Mouse (Mus musculus) Muller cell, postnatal 12 days (primary cell): ENCODE measurements around the gene Suclg1.

Source experiments
- DNase-seq: peaks from one replicate; pipeline ENCODE4 v3.0.0-alpha.2; 2015; ENCODE audit errors: inconsistent ontology term

Suclg1 gene

DNA sequence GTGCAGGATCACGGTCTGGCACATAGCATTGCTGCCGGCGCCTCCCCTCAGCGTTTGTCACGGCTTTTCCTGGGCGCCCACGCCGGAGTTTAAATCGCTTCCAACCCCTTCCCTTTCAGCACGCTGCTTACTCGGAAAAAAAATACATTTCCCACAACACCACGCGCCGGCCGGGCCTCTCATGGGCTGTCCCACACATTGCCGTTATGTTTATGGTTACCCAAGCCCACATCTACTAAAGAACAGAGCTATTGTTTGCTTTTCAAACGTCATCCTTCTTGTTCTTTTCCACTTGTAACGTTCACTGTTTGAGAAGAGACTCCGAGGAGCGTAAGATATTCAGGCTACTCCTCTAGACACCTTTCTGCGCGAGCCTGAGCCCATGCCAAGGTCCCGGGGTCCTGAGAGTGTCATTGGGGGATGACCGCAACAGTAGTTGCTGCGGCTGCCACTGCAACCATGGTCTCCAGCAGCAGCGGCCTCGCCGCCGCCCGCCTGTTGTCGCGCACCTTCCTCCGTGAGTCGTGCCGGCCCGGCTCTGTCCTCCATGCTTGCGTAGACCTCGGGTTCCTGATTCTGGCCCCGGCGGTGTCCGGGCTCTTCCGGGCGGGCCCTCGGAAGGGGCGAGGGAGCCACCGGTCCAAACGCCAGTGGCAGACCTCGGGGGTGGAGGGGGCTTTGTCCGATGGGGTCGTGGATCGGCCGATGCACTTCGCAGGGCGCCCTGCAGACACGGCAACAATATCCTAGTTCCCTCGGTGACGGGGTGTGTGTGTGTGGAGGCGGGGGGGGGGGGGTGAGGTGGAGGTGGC, at the start of gene Suclg1:
Gene Suclg1, plus strand, starts transcription at position 146 of the 812 bp plus-strand sequence.
- DNase-seq, result peak; percentile 92

DNA sequence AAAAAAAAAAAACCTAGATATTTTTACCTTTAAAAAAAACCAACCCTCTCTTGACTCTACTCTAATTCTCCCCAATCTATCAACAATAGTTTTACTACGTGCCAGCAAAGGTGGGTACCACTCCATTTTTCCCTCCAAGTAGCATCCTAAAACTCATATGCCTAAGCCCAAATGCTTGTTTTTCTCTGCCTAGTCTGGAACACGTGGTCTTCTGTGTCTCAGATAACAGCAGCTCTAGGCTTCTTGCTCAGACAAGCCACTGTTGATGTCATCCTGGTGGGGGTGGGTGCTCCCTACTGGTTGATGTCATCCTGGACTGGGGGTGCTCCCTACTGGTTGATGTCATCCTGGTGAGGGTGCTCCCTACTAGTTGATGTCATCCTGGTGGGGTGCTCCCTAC, 44.5 kb upstream of the Suclg1 start:
- DNase-seq, result no peak

DNA sequence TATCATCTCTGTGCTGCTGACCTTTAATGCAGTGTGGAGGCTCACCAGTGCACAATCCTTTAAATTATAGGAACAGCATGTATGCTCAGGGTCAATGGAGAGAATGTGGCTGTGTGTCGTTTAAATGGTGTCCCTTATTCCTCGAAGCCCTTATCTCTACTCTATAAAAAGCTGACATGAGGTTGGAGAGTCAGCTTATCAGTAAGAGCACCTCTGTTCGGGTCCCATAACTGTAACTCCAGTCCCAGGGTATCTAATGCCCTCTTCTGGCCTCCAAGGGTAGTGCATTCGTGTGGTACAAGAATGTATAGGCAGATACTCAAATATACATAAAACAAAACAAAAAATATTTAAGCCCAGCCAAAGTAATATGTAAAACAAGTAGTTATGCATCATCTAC, 43.2 kb upstream of the Suclg1 start:
- DNase-seq, result no peak

DNA sequence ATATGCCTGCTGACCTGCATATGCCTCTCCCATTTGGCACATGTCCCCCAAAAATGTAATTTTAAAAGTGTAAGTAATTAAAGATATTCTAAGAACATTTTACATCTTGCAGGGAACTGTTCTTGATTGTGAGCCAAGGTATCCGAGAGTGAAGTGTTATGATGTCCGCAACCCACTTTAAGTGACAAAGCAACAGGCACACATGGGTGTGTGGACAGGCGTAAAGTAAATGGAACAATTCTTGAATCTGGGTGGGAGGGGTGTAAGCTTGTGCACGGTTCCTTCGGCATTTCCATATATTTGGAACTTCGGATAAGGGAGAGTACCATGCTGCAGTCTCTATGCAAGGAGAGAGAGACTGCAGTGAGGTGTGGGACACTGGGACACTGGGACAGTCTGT, 38.6 kb upstream of the Suclg1 start:
- DNase-seq, result no peak

DNA sequence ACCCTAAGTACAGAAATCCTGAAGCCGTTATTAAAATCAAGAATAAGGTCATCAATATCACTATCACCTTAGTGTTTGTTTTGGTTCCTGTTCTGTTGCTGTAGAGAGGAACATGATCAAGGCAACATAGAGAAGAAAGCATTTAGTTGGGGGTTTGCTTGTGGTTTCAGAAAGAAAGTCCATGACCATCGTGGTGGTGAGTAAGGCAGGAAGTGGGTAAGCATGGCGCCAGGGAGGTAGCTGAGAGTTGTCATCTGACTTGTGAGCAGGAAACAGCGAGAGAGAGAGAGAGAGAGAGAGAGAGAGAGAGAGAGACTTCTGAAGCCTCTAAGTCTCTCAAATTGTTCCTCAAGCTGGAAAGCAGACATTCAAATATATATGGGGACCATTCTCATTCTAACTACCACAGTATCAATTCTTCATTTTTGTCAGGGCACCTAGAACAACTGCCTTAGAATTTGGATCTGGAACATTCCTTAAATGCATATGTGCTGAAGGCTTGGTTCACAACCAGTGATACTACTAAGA, 37.7 kb upstream of the Suclg1 start:
- peak; percentile 26 for DNase-seq

DNA sequence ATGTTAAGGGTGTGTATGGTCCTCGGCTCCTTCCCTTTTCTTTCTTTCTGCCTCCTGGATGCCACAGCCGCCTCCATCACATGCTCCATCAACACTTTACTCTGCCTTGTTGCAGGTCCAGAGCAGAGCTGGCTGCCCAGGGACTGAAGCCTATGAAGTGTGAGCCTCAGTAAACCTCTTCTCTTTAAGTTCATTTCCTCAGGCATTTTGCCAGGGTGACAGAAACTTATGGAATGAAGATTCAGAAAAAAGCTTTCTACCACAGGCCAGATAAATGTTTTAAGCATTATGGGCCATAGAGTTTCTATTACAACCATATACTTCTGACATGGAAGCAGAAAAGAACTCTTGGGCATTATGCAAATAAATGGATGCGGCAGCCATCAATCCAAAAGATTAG, 37.1 kb upstream of the Suclg1 start:
- DNase-seq, result no peak

DNA sequence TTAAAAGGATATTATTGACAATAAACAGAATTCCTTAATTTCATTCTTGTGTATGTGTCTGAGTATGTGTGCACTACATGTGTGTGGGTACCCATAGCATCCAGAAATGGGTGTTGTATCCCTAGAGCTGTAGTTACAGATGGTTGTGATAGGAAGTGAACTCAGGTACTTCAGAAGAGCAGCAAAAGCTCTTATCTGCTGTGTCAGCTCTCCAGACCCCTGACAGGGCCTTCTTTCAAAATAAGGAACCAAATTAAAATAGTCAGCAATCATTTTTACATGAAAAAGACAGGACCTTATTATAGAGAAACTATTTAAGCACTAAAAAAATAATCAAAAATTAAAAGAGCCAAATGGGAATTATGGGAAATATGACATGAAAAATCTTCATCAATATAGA, 36.6 kb upstream of the Suclg1 start:
- no peak for DNase-seq

DNA sequence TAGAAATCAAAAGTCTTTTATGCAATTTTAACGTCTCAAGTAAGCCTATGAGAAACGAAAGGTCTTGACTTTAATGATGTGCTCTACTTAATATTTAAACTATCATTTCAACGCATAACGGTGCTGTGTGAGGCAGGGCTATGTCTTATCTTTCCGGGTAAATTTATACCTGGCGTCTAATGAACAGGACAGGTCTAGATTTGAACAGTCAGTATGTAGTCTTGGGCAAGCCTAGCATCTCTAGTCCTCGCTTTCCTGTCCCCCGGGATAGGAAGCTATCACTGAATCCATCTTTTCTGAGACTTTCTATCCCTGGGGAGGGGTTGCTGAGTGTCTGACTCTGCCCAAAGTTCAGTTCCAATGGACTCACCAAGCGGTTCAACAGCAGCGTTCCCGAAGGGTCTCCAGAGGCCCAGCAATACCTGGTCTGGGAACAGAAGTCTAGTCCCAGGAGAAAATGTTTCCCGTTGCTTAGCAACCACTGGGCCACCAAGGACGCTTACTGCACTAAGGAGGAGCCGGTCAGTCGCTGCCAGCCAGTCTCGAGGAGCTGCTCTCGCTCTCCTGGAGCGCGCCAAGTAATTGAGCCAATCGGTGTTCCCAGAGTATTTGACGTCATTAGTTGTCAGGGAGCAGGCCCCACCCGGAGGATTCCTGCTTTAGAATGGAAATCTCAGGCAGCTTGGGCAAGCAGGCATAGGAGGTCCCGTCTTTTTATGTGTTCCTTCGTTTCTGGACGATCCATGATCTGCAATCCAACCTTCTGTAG, 26.8 kb upstream of the Suclg1 start, which contains the start of gene Dnah6:
Gene Dnah6, minus strand, starts transcription at position 463 of the 769 bp plus-strand sequence.
- peak; percentile 94 for DNase-seq

DNA sequence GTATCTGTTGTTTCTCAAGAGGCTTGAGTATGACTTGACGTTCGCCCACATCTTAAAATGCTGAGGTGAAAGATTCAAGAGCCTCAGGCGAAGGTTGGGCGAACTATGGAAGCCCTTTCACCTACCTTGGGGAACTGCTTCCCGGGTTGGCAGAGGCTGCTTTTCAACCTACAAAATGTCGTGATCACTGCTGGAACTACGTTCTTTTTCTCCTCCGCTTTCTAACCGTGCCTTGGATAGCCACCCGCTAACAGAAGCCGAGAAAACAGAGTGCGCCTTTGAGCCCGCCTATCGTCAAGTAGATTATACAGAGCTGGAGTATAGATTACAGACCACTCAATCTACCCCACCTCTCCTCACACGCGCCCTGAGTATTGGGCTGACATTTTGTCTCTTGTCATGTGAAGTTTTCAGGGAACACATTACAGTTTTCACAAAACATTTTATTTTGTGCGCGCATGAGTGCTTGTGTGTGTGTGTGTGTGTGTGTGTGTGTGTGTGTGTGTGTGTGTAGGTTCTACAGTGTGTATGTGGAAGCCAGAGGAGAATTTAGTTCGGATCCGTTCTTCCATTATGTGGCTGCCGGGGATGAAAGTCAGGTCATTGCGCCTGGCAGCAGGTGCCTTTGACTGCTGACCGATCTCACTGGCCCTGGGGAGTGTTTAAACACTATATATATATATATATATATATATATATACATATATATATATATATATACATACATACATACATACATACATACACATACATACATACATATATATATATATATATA, 26.0 kb upstream of the Suclg1 start:
- DNase-seq, result no peak

DNA sequence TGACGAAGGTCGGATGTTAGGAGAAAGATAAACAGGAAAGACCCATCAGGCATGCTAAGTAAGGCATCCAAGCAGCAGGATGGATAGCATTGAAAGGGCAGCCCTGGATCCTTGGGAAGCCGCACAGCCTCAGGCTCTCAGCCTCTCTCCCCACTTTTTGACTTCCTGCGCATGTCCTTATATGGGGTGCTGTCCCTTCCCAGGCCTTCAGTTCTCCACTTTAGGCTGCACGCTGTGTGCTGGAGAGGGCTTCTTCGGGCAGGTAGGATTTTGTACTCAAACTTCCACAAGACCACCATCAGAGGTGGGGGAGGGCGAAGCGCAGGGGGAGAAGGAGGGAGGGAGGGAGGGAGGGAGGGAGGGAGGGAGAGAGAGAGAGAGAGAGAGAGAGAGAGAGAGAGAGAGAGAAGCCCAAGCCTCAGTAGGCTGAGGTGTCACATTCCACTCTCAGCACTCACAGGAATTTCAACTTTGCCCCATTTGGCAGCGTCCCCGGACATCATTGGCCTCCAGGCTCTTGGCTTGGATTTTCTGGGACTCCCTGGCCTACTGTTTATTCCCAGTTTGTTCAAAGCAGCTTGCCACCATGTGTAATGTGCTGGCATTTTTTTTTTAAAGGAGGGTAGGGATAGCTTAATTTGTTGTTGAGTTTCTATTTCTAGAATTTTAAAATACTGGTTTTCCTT, 25.2 kb upstream of the Suclg1 start:
- peak; percentile 98 for DNase-seq

DNA sequence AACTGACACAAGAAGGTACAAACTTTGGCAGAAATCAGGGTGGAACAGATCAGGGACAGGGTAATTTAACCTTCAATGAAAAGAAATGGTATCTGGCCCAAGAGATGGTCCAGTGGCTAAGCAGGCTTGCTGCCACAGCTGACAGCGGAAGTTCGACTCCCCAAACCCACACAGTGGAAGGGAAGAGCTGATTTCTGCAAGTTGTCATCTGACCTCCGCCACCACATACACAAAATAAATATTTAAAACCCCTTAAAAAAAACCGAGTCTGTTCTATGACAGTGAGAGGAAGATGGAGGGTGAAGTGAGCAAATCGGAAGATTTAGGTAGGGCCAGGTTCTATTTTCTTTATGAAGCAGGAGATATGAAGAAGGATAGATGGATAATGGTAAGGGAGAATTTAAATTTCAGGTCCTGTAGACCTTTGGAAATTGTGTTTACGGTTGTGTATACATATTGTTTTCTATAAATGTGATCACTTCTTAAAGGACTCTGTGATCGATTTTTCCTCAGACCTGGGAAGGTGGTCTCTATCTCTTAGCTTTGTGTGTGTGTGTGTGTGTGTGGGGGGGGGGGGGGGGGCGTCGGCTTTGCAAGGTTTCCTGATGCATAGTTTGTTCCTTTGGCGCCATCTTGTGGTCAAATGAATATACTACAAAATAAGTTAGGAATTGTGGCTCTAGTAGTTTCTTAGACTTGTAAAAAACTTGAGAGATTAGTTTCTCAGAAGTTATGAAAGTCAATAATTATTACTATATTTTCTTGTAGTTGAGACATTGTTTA, 20.6 kb upstream of the Suclg1 start:
- peak; percentile 63 for DNase-seq

DNA sequence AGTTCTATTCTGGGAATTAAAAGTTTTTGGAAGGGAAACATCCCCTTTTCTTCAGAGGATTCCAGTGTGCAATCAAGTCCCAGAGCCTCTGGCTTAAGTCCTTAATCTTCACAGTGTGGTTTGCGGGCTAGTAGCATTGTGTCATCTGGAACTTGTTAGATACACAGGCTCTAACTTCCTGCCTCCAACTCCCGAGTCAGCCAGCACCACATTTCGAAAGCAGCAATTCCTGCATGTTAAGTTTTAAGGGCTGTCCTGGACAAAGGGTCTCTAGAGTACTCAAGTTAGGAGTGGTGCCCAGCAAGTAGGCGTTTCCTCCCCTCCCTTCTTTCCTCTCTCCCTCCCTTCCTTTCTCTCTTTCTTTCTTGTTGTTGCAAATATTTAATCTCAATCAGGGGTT, 19.8 kb upstream of the Suclg1 start:
- DNase-seq, result no peak

DNA sequence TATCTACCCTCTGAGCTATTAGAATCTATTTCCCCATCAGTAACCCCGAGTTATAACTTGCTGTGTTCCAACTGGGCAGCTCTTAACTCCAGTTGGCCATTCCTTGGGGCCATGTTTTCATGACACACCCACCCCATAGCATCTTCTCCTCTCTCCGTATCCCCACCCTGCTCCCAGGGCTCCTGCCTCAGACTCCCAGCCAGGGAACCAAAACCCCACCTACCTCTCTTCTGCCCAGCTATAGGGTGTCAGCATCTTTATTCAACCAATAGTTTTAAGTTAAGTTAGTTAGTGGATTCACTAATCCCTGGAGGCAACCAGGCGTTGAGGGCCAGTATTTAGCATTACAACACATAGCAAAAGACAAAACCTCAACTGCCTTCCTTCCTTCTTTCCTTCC, 19.3 kb upstream of the Suclg1 start:
- DNase-seq, result no peak

DNA sequence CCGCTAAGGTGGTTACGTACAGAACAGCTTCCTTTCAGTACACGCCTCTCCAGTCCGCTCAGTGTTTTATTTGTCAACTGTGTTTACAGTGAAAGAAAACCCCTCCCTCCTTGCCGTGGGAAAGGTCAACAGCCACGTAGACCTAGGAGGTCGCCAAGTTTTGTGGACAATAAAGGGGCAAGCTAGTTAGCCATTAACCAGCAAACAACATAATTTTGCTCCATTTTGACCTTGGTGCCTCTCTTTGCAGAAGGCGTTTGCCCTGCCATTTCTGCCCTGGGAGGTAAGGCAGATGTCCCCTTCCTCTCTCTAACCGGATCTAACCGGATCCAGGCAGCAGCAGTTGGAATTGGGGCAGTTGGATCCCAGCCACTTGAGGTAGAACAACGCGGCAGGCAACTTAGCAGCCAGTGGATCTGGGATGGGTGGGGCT, 16.0 kb upstream of the Suclg1 start:
- DNase-seq, result no peak

DNA sequence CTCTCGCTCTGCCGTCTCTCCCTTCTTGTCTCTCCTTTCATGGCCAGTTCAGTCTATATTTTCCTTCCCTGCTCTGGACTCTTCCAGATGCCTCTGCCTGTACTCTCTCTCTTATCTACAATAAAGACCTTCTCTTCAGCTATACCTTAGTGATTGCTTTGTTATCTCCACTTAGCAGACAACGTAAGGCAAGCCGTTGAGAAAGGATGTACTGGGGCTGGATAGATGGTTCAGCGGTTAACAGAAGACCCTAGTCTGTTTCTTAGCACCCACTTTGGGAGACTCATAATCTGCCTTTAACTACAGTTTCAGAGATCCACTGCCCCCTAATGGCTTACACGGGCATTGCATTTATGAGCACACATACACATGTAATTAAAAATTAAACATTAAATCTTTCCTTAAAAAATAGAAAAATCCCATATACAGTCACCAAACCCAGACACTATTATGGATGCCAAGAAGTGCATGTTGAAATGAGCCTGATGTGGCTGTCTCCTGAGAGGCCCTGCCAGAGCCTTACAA, 14.9 kb upstream of the Suclg1 start:
- DNase-seq, result no peak

DNA sequence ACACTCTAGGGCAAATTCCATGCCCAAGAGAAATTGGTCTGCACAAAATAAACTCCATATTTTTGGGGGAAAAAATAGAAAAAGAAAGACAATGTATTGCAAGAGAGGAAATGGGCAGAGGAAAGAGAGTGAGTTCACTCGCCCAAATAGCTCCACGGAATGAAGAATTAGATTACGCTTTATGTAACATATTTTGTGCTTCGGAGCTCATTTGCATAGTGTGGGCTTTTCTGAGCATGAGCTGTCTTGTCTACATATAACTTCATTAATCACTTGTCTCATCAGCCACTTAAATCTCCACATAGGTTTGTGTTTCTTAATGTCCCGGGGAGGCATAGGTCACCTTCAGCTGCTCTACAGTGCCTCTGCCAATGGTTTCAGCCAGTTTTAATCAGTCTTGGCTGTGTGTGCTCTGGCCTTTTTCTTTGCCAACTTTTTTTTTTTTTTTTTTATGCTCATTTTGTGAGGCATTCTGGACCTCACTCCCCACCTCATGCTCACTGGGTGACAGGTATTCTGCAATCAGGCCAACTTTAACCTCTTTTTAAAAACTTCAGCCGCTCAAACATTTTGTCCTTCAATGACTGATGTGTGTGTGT, 13.8 kb upstream of the Suclg1 start:
- peak; percentile 43 for DNase-seq

DNA sequence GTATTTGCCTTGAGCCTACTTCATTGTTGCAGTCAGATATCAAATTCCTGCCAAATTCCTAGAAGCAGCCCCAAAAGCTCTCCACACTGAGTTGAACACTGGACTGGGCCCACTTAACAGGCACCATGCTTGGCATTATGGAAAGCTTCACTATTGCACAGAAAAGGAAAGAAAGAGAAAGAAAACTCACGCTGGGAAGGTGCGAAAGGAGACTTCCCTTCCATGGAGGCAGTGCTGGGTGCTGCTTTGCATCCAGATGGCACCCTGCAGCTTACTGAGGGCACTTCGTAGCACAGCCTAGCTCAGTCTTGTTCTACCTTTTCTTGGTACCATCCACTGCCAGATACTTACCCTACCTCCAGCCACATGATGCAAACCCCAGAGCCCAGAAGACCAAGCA, 12.5 kb upstream of the Suclg1 start:
- DNase-seq, result peak; percentile 27

DNA sequence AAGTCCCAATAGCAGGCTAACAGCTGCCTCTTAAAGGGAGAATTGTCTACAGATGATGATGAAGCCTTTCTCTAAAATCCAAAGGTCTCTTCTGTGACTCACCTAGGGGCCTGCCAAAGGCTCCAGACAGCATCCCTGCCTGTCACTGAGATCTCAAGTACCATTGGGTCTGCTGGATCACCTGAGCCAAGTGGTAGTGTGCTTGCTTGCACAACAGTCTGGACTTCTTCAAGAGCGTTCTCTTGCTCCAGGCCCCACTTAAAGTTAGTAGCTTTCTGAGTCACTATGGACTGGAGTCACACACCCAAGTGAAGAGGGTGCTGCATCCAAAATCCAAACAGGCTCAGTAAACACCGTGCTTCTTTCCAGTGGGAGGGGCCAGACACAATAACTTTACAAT, 1.4 kb upstream of the Suclg1 start:
- no peak for DNase-seq

DNA sequence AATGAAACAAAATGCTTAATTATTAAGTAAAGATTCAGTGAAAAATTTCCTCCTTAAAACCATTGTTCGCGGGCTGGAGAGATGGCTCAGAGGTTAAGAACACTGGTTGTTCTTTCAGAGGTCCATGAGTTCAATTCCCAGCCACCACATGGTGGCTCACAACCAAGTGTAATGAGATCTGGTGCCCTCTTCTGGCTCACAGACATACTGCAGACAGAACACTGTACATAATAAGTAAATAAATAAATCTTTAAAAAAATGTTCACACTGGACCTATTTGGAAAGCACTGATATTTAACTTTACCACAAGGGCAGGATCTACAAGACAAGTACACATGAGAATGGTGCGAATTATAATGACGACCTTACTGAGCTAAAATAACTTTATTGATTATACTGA, 730 bp upstream of the Suclg1 start:
- DNase-seq, result peak; percentile 47

DNA sequence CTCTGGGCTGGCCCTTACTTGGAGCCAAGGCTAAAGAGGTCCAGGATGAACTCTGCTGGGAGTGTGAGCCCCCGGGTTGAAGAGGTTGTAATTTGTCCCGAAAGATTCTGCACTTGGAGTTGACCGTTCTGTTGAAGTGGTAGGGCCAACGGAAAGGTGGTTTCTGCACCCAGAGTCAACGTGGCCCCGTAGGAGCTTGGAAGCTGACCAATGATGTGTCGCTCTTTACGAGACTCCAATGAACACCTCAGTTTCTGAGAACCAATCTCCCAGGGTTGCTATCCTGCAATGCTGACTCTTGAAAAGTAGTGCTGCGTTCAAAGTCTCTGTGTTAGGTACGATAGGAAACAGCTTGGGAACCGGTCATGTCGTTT, 854 bp downstream of the Suclg1 start:
- peak; percentile 30 for DNase-seq
